Comparison of ENCODE assay signal across 16 mouse cellular contexts in the genomic region with DNA sequence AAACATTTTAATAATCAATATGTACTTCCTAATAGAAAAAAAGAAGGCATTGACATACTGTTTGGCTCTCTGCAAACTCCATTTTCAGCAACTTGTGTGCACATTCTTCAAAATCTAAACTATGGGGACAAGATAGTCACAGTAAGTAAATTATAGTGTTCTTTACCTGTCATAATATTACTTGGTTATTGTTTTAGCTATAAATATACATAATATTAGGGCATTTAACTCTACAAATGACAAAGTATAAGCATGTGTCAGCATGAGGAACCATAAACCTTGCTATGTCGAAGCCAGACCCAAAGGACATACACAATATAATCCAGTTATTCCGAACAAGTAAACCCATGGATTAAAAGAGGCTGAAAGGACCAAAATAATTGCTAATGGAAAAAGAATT.
"Had no signal": no experiment of that assay in that cellular context is flagged by ENCODE, and none has a peak within 500 bp of the region (broad histone marks: within the 10 kb centered on the region; RNA-seq: fewer than 3 reads in every experiment).

No protein-coding gene starts in this region.

- DNase-seq: heart, postnatal 10 days; heart, postnatal 14 days; heart, postnatal 36 days; heart, postnatal 4 days; kidney, adult 11 months; kidney, adult 18-20 months; kidney, adult 2 months; kidney, adult 8-10 months; kidney, adult 9 months; kidney, postnatal 10 days; kidney, postnatal 14 days; kidney, postnatal 25 days; kidney, postnatal 36 days; kidney, postnatal 4 days; layer of hippocampus, adult 9-11 months; layer of hippocampus, postnatal 36 days had no signal
